Mouse (Mus musculus): ENCODE data around the gene Ascc1.

DNA sequence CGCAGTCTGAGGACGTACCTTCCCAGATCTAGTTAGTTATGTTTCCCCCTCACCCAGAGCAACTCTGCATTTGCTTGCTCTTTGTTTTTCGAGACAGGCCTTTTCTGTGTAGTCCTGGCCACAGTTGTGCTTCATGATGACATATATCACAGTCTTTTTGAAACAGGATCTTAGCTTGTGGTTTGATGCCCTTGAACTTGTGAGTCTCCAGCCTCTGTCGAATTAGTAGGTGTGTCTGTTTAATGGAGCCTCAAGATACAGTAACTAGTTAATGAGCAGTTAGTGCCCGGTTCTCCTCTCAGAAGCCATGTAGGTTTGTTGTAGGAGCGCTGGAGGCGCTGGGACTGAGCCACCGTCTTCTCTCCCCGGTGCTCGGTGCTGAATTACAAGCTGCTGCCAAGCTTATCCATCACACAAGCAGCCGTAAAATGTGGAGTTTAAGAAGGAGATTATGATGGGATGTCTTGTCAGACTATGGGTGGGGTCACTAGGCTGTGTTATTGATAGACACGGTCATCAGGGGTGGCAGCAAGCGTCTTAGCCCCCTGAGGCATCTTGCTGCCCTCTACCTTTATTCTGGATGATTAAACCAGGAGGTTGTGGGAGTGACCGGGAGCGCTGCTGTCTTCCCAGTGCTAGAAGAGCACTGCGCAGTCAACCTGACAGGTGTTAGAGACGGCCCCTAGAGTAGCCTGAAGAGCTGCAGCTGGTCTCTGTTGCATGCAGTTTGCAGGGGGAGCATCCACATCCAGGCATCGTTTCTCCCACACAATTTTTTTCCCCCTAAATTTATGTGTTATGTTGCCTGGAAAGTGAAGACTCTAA is 75.3 kb downstream of the Ascc1 start:
- TF ChIP-seq CTCF (IDR thresholded peaks at IDR 0.05; ENCODE audit: borderline replicate concordance, control insufficient read depth, extremely low read depth, insufficient read depth, low read length, poor library complexity): no peak
- no peak for TF ChIP-seq POLR2A (IDR thresholded peaks at IDR 0.05; ENCODE audit: control insufficient read depth, extremely low read depth, insufficient read depth, low read length, poor library complexity)

All from thymus, adult 2 months (tissue).